Mouse (Mus musculus): Measurements from ENCODE around the gene Pex14.

Pex14 gene

GRCm38 (mm10) chr4:148985541-148986476 is 113.9 kb downstream of the Pex14 start:
- DNase-seq (ENCODE audit: low spot score) = no peak

DNA sequence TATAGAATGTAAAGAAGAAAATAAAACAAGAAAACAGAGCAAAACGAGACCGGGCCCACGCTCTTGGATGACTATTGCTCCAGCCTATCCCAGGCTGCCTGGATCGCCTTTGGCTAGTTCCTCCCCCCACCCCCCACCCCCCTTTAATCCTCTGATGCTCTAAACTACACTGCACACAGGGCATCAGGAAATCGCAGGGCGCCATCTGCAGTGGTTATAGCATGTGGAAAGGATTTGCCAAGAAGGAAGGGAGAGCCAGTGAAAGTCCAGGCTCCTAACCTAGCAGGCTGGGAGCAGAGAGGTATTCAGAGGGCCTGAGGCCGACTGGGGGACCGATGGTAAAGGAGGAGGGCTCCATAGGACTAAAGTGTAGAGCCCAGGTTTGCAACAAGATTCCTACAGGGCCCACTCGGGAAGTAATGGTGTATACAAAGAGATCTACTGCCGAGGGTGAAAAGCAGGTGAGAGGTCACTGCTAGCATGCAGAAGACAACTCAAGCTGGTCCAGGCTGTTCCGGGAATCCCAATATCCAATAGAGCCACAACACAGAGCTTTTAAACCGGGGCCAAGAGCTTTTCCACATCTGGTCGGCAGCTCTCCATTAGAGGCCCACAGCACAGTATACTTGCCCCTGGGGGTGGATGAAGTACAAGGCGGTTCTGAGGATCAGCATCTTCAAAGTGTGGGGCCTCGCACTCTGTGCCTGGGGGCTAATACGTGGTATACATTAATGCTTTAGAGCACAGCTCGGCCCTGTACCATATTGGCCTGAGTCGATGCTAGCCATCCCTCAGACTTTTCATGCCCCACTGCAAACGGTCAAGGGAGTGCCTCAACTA is 114.8 kb downstream of the Pex14 start:
- DNase-seq (ENCODE audit: low spot score) = no peak

- DNase-seq (ENCODE audit: low spot score) = no peak
Measured at GRCm38 (mm10) chr4:148982274-148982673, 117.4 kb downstream of the Pex14 start.

DNA sequence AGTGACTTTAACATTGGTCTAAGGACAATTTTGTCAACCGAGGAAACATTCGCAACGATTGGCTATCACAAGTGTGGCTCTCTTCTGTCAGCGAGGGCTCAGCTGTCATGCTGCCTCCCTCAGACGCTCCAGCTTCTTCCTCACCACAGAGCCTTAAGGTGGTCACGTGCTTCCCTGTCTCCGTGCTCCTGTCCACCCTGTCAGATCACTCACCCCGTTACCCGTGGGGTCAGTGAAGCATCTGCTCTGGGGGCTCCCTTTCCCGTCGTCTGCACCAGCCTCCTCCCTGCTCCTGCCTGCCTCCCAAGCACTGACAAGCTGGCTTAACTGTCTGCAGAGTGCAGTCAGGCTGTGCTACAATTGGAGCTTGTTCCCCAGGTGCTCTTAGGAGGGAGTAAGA is 119.8 kb downstream of the Pex14 start:
- DNase-seq (ENCODE audit: low spot score) = no peak

GRCm38 (mm10) chr4:148978926-148979325 is 120.8 kb downstream of the Pex14 start:
- no peak for DNase-seq (ENCODE audit: low spot score)

GRCm38 (mm10) chr4:148978221-148978855 is 121.3 kb downstream of the Pex14 start:
- DNase-seq (ENCODE audit: low spot score) = no peak

DNA sequence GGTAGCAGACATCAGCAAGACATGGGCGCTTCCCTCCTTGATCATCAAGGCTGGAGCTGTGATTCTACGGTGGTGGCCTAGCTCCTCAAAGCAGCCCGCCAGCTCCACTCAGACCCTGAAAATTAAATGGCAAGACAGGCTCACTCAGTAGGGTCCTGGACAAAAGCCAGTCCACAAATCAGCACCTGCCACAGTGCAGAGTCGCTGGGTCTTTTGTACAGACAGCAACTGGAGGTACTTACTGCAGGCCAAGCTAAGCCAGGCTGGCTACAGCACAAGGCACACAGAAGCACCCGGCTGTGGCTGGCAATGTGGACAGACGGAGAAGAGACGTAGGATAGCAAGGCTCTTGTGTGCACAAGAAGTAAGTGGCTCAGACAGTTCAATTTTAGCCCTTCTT is 124.8 kb downstream of the Pex14 start:
- no peak for DNase-seq (ENCODE audit: low spot score)

DNA sequence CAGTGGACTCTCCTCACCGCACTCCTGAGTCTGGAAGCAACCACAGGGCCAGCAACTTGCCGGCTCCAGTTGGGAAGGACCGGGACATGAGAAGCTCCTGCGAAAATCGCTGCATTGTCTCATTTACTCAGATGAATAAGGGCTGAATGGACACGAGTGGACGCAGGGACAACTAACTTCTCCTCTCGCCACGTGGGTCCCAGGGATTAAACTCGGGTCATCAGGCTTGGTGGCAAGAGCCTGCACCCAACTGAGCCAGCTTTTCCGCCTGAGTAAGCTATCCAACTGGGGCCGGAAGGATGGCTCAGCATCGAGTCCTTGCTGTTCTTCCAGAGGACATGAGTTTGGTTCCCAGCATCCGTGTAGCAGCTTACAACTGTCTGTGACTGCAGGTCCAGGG is 126.3 kb downstream of the Pex14 start:
- DNase-seq (ENCODE audit: low spot score) = no peak

GRCm38 (mm10) chr4:148972707-148973106 is 127.0 kb downstream of the Pex14 start:
- DNase-seq (ENCODE audit: low spot score) = no peak

GRCm38 (mm10) chr4:148971613-148972242 is 127.9 kb downstream of the Pex14 start:
- DNase-seq (ENCODE audit: low spot score) = no peak

- DNase-seq (ENCODE audit: low spot score) = no peak
Measured at GRCm38 (mm10) chr4:148970742-148971141, 128.9 kb downstream of the Pex14 start.

GRCm38 (mm10) chr4:148969610-148970009 is 130.1 kb downstream of the Pex14 start:
- no peak for DNase-seq (ENCODE audit: low spot score)

GRCm38 (mm10) chr4:148968859-148969258 is 130.8 kb downstream of the Pex14 start:
- DNase-seq (ENCODE audit: low spot score) = no peak

DNA sequence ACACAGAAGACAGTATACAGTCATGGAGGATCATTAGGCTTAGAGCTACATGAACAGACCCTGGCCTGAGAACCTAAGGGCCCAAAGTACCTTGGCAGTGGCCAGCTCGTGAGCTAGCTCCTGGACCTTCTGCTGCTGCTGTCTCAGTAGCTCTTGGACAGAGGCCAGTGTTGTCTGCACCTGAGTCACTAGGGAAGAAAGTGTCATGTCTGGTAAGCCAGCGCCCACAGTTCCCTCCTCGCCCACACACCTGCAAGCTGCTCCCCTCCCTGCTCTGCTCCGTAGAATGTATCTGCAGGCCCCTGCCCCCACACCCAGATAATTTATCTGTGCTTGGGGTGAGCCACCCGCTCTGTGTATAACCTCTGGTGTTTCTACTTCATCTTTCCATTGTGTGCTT is 133.5 kb downstream of the Pex14 start:
- DNase-seq (ENCODE audit: low spot score) = no peak

GRCm38 (mm10) chr4:148964541-148965310 is 134.9 kb downstream of the Pex14 start:
- no peak for DNase-seq (ENCODE audit: low spot score)

DNA sequence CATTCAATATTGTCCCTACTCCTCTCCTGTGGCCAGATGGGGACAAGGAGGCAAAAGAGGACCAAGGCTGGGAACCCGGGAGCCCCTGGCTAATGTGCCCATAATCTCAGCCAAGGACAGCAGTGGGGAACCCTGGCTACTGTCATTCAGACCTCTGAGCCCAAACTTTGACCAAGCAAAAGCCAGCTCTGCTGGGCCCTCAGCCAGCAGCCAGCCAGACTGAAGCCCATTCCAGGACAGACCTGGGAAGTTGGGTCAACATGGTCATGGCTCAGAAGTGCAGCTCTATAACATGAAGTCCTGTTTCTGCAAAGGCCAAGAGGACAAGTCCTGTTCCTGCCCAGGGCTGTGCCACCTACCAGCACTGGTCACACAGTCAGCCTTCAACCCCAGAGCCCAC is 137.6 kb downstream of the Pex14 start:
- DNase-seq (ENCODE audit: low spot score) = no peak

GRCm38 (mm10) chr4:148961081-148961480 is 138.6 kb downstream of the Pex14 start:
- no peak for DNase-seq (ENCODE audit: low spot score)

- DNase-seq (ENCODE audit: low spot score) = no peak
Measured at GRCm38 (mm10) chr4:148960011-148960410, 139.7 kb downstream of the Pex14 start.

GRCm38 (mm10) chr4:148955131-148955813 is 144.4 kb downstream of the Pex14 start:
- DNase-seq (ENCODE audit: low spot score) = peak; percentile 82
